Mouse (Mus musculus) erythroblast, embryonic 14.5 days (primary cell): ENCODE data around the gene Hand2.

Experiments
- GATA1 ChIP-seq: IDR thresholded peaks from 2 replicates; pipeline ENCODE4 v1.6.1; 2012; ENCODE audit warnings: low read length, inconsistent platforms, mixed read lengths
- TAL1 ChIP-seq: IDR thresholded peaks from 3 replicates; pipeline ENCODE4 v1.6.1; 2012; ENCODE audit warnings: low read length, inconsistent platforms, mixed read lengths

GRCm38 (mm10) chr8:57362881-57363280 is 42.1 kb downstream of the Hand2 start:
- TF ChIP-seq TAL1: no peak
- TF ChIP-seq GATA1: no peak
